Mouse (Mus musculus) CH12.LX (cell line): ENCODE data around the gene Ttll10. TPM values are rescaled to one million over a fixed set of nuclear protein-coding genes. Genes with fewer than 3 reads are reported as not detected.

ENCODE experiments used
- DNase-seq: peaks from one replicate; pipeline ENCODE4 v3.0.0-alpha.2; 2013; ENCODE audit errors: extremely low read depth
- H3K27ac ChIP-seq: 2 replicates; pipeline ENCODE4 v1.5.1; 2012; ENCODE audit warnings: low read depth, mild to moderate bottlenecking, control low read depth, moderate library complexity; ENCODE audit not compliant: insufficient read depth
- H3K27me3 ChIP-seq: replicated peaks from 2 replicates; pipeline ENCODE3; 2012; ENCODE audit warnings: inconsistent platforms
- H3K36me3 ChIP-seq, 2 experiments: replicated peaks in 1 of 2; 2 replicates each; pipeline versions ENCODE3 to v1.6.1; 2012; ENCODE audit warnings: inconsistent platforms in 1 of 2, low read length in 1 of 2, mild to moderate bottlenecking in 1 of 2, mixed read lengths in 1 of 2, moderate library complexity in 1 of 2; ENCODE audit not compliant: control insufficient read depth in 1 of 2, insufficient read depth in 1 of 2
- H3K4me1 ChIP-seq, 2 experiments: 2 replicates each; pipeline ENCODE4 v1.6.1; 2012; ENCODE audit warnings: inconsistent platforms in 1 of 2, moderate library complexity in 1 of 2; ENCODE audit not compliant: insufficient read depth in 2 of 2, control insufficient read depth in 1 of 2
- H3K4me2 ChIP-seq: 2 replicates; pipeline ENCODE4 v1.6.1; 2012; ENCODE audit warnings: low read depth, mild to moderate bottlenecking, control low read depth; ENCODE audit not compliant: poor library complexity, insufficient read depth, severe bottlenecking
- H3K4me3 ChIP-seq, 3 experiments: fragments of 150-350 bp in 1 of 3; sonication (generic) in 1 of 3; replicated peaks in 1 of 3; 2 replicates each; pipeline versions ENCODE3 to v1.5.1; 2011 to 2012; ENCODE audit warnings: low read depth in 2 of 3, low read length in 2 of 3, mild to moderate bottlenecking in 2 of 3, moderate library complexity in 2 of 3, control low read depth in 1 of 3, improper control_type of control experiment in 1 of 3, inconsistent platforms in 1 of 3, mixed read lengths in 1 of 3; ENCODE audit not compliant: poor library complexity in 1 of 3
- H3K79me2 ChIP-seq: replicated peaks from 2 replicates; pipeline ENCODE4 v1.6.1; 2012; ENCODE audit warnings: mild to moderate bottlenecking, moderate library complexity; ENCODE audit not compliant: control insufficient read depth, poor library complexity, insufficient read depth, severe bottlenecking; ENCODE audit errors: extremely low read depth
- H3K9ac ChIP-seq: 2 replicates; pipeline ENCODE4 v1.6.1; 2012; ENCODE audit warnings: low read depth, mild to moderate bottlenecking, control low read depth, moderate library complexity; ENCODE audit not compliant: insufficient read depth
- H3K9me3 ChIP-seq: replicated peaks from 2 replicates; pipeline ENCODE3; 2012; ENCODE audit warnings: low read length, inconsistent platforms, mixed read lengths
- BHLHE40 ChIP-seq: IDR thresholded peaks from 2 replicates; pipeline ENCODE4 v1.6.1; 2011; ENCODE audit warnings: mild to moderate bottlenecking, low read depth, low read length, improper control_type of control experiment
- CHD1 ChIP-seq: IDR thresholded peaks from 2 replicates; pipeline ENCODE4 v1.6.1; 2012; ENCODE audit warnings: low read depth, low read length, improper control_type of control experiment, inconsistent platforms
- CHD2 ChIP-seq: IDR thresholded peaks from 2 replicates; pipeline ENCODE4 v1.6.1; 2011; ENCODE audit warnings: low read length, improper control_type of control experiment
- CTCF ChIP-seq, 2 experiments: IDR thresholded peaks in 1 of 2; conservative IDR thresholded peaks in 1 of 2; 2 replicates each; pipeline ENCODE4 v1.5.1; 2011 to 2012; ENCODE audit warnings: low read depth in 2 of 2, low read length in 2 of 2, improper control_type of control experiment in 1 of 2, inconsistent platforms in 1 of 2, mild to moderate bottlenecking in 1 of 2, moderate library complexity in 1 of 2
- E2F4 ChIP-seq: IDR thresholded peaks from 2 replicates; pipeline ENCODE4 v1.6.1; 2011; ENCODE audit warnings: low read depth, low read length, improper control_type of control experiment; ENCODE audit not compliant: insufficient replicate concordance
- ELF1 ChIP-seq: IDR thresholded peaks from 2 replicates; pipeline ENCODE4 v1.6.1; 2014; ENCODE audit warnings: low read depth, mild to moderate bottlenecking, inconsistent platforms, low read length, improper control_type of control experiment
- EP300 ChIP-seq: IDR thresholded peaks from 2 replicates; pipeline ENCODE4 v1.6.1; 2011; ENCODE audit warnings: low read length, improper control_type of control experiment
- ETS1 ChIP-seq: conservative IDR thresholded peaks from 2 replicates; pipeline ENCODE4 v1.6.1; 2012; ENCODE audit warnings: low read depth, mild to moderate bottlenecking, inconsistent platforms, low read length, improper control_type of control experiment, moderate library complexity
- GABPA ChIP-seq: IDR thresholded peaks from 2 replicates; pipeline ENCODE4 v1.6.1; 2012; ENCODE audit warnings: low read depth, low read length, improper control_type of control experiment, inconsistent platforms; ENCODE audit not compliant: insufficient replicate concordance
- HCFC1 ChIP-seq: IDR thresholded peaks from 2 replicates; pipeline ENCODE4 v1.6.1; 2012; ENCODE audit warnings: low read depth, mild to moderate bottlenecking, inconsistent platforms, low read length, improper control_type of control experiment
- IRF4 ChIP-seq: IDR thresholded peaks from 2 replicates; pipeline ENCODE4 v1.6.1; 2014; ENCODE audit warnings: low read depth, mild to moderate bottlenecking, inconsistent platforms, low read length, improper control_type of control experiment
- JUN ChIP-seq: IDR thresholded peaks from 2 replicates; pipeline ENCODE4 v1.6.1; 2011; ENCODE audit warnings: low read depth, mild to moderate bottlenecking, low read length, improper control_type of control experiment, moderate library complexity; ENCODE audit not compliant: insufficient read depth
- JUND ChIP-seq: conservative IDR thresholded peaks from 2 replicates; pipeline ENCODE4 v1.6.1; 2011; ENCODE audit warnings: low read depth, low read length, improper control_type of control experiment
- KAT2A ChIP-seq: IDR thresholded peaks from 2 replicates; pipeline ENCODE4 v1.6.1; 2012; ENCODE audit warnings: low read length, improper control_type of control experiment, inconsistent platforms; ENCODE audit not compliant: insufficient replicate concordance
- MAFK ChIP-seq: IDR thresholded peaks from 2 replicates; pipeline ENCODE4 v1.6.1; 2011; ENCODE audit warnings: low read length, improper control_type of control experiment; ENCODE audit not compliant: insufficient replicate concordance
- MAX ChIP-seq: IDR thresholded peaks from 2 replicates; pipeline ENCODE4 v1.6.1; 2011; ENCODE audit warnings: low read length, improper control_type of control experiment
- MAZ ChIP-seq: IDR thresholded peaks from 2 replicates; pipeline ENCODE4 v1.6.1; 2012; ENCODE audit warnings: low read depth, mild to moderate bottlenecking, inconsistent platforms, low read length, improper control_type of control experiment, moderate library complexity
- MEF2A ChIP-seq: IDR thresholded peaks from 2 replicates; pipeline ENCODE4 v1.6.1; 2014; ENCODE audit warnings: low read depth, mild to moderate bottlenecking, inconsistent platforms, low read length, improper control_type of control experiment, borderline replicate concordance
- MXI1 ChIP-seq: IDR thresholded peaks from 2 replicates; pipeline ENCODE4 v1.6.1; 2011; ENCODE audit warnings: mild to moderate bottlenecking, low read depth, low read length, improper control_type of control experiment
- MYC ChIP-seq: IDR thresholded peaks from 2 replicates; pipeline ENCODE4 v1.6.1; 2011; ENCODE audit warnings: low read depth, mild to moderate bottlenecking, improper control_type of control experiment, low read length
- NELFE ChIP-seq: IDR thresholded peaks from 2 replicates; pipeline ENCODE4 v1.6.1; 2011; ENCODE audit warnings: low read depth, low read length, improper control_type of control experiment
- NRF1 ChIP-seq: IDR thresholded peaks from 2 replicates; pipeline ENCODE4 v1.6.1; 2014; ENCODE audit warnings: low read depth, mild to moderate bottlenecking, inconsistent platforms, low read length, improper control_type of control experiment, moderate library complexity
- PAX5 ChIP-seq: IDR thresholded peaks from 2 replicates; pipeline ENCODE4 v1.6.1; 2012; ENCODE audit warnings: low read length, inconsistent platforms, mixed read lengths
- POLR2A ChIP-seq: IDR thresholded peaks from 2 replicates; pipeline ENCODE4 v1.6.1; 2011; ENCODE audit warnings: low read depth, mild to moderate bottlenecking, improper control_type of control experiment, low read length
- POLR2AphosphoS2 ChIP-seq: IDR thresholded peaks from 2 replicates; pipeline ENCODE4 v1.6.1; 2011; ENCODE audit warnings: low read depth, low read length, improper control_type of control experiment
- RAD21 ChIP-seq: IDR thresholded peaks from 2 replicates; pipeline ENCODE4 v1.6.1; 2011; ENCODE audit warnings: low read depth, mild to moderate bottlenecking, low read length, improper control_type of control experiment, moderate library complexity
- RCOR1 ChIP-seq: conservative IDR thresholded peaks from 2 replicates; pipeline ENCODE4 v1.6.1; 2012; ENCODE audit warnings: low read depth, mild to moderate bottlenecking, inconsistent platforms, low read length, improper control_type of control experiment
- SIN3A ChIP-seq: IDR thresholded peaks from 2 replicates; pipeline ENCODE4 v1.6.1; 2012; ENCODE audit warnings: low read length, improper control_type of control experiment, inconsistent platforms
- SMC3 ChIP-seq: IDR thresholded peaks from 2 replicates; pipeline ENCODE4 v1.6.1; 2011; ENCODE audit warnings: low read depth, low read length, improper control_type of control experiment
- TBP ChIP-seq: conservative IDR thresholded peaks from 2 replicates; pipeline ENCODE4 v1.6.1; 2011; ENCODE audit warnings: low read depth, low read length, improper control_type of control experiment
- TCF12 ChIP-seq: IDR thresholded peaks from 2 replicates; pipeline ENCODE4 v1.6.1; 2014; ENCODE audit warnings: low read depth, mild to moderate bottlenecking, inconsistent platforms, low read length, improper control_type of control experiment
- UBTF ChIP-seq: IDR thresholded peaks from 2 replicates; pipeline ENCODE4 v1.6.1; 2012; ENCODE audit warnings: low read depth, mild to moderate bottlenecking, inconsistent platforms, low read length, improper control_type of control experiment, moderate library complexity
- USF1 ChIP-seq: IDR thresholded peaks from 2 replicates; pipeline ENCODE4 v1.6.1; 2014; ENCODE audit warnings: low read depth, mild to moderate bottlenecking, inconsistent platforms, low read length, improper control_type of control experiment
- USF2 ChIP-seq: conservative IDR thresholded peaks from 2 replicates; pipeline ENCODE4 v1.6.1; 2011; ENCODE audit warnings: low read depth, low read length, improper control_type of control experiment
- ZC3H11A ChIP-seq: IDR thresholded peaks from 2 replicates; pipeline ENCODE4 v1.6.1; 2012; ENCODE audit warnings: low read depth, mild to moderate bottlenecking, inconsistent platforms, low read length, improper control_type of control experiment
- ZKSCAN1 ChIP-seq: IDR thresholded peaks from 2 replicates; pipeline ENCODE4 v1.6.1; 2012; ENCODE audit warnings: low read depth, inconsistent platforms, low read length, improper control_type of control experiment, borderline replicate concordance
- ZMIZ1 ChIP-seq: IDR thresholded peaks from 2 replicates; pipeline ENCODE4 v1.6.1; 2012; ENCODE audit warnings: low read depth, mild to moderate bottlenecking, inconsistent platforms, low read length, improper control_type of control experiment
- ZNF384 ChIP-seq: IDR thresholded peaks from 2 replicates; pipeline ENCODE4 v1.6.1; 2012; ENCODE audit warnings: low read depth, low read length, improper control_type of control experiment, inconsistent platforms
- dilution Hi-C: fragments of 300-500 bp; cut with MboI; formaldehyde crosslinking; loops from 2 replicates; pipeline ENCODE4 v1.14.3; 2020; ENCODE audit warnings: low sequenced_read_pairs; ENCODE audit not compliant: extremely low pct_unique_long_range_greater_than_20kb, extremely low pct_ligation_motif_present
- in situ Hi-C: fragments of 300-500 bp; cut with MboI; formaldehyde crosslinking; loops from 3 replicates; pipeline ENCODE4 v1.14.3; 2019; ENCODE audit warnings: low sequenced_read_pairs, low pct_ligation_motif_present, low pct_unique_long_range_greater_than_20kb, mixed read lengths
- polyA plus RNA-seq: library from polyadenylated mRNA; unstranded; fragments of >175 nt; gene quantifications from 2 replicates; pipeline ENCODE4 v1.2.1, GENCODE M21; 2012; ENCODE audit warnings: low read depth; ENCODE audit not compliant: insufficient read length
- total RNA-seq, 2 experiments: library from RNA; depleted of rRNA; stranded (reverse); fragments of 300-350 nt in 1 of 2; fragments of >200 nt in 1 of 2; gene quantifications; 2 replicates each; pipeline ENCODE4 v1.2.3; 2012 to 2014

Gene Ttll10
- total and polyA plus RNA-seq, 3 experiments: 0.04 TPM; not detected in 2

DNA sequence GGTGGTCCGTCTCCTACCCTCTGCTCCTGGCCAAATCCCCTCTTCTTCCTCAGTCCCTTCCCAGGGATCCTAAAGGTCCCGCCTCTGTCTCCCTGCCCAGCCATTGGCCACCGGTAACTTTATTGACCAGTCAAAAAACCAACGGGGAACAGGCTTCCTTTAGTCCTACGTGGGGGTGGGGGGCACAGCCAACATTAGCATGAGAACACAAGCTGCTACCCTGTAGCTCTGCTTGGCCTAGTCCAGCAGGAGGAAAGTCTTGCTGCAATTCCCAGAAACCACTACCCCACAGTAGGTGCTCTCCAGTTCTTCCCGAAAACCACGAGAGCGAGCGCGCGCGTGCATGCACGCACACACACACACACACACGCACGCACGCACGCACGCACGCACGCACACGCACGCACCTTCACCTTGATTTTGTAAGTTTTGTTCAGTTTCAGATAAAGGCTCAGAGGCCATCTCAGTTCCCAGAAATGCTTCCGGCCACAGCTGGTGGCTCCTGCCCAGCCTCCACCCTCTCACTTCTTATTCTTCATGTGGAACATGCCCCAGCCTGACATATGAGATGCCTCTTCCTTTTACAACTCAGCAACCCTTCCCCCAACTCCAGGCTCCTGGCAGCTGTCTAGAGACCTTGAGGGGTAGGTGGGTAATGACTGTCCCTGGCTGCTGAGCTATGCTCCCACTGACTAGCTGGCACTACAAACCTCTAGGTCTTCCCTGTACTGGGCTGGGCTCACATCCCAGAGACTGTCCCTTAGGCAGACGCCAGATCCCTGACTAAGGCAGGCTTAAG, 27.4 kb downstream of the Ttll10 start:
- DNase-seq: peak; percentile 97
- peak overlapping the region; percentile 99 for H3K27ac ChIP-seq
- dilution Hi-C loops: no loop called here

DNA sequence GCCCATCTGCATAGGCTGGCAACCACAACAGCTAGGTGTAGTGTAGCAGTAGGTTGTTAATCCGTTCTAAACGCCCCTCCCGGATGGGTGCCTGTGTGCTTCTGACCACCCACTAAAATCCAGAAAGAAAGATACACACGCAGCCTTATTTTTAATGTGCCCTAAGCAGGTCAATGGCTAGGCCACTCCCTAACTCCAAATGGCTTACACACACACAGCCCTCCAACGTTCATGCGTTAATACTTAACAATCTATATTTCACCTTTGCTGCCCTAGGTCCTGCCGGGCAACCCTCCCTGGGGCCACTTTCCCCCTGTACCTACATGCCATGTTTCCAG, 28.0 kb downstream of the Ttll10 start:
- Histone ChIP-seq H3K27ac (peak overlapping the region; percentile 99), H3K9me3 (no peaks in the 10 kb centered on the region), H3K36me3 (peaks cover 16 to 34% of the 10 kb centered on the region in 2 experiments), H3K4me3 (peak overlapping the region; percentile 44 to 59 (median 55)), H3K9ac (peak overlapping the region; percentile 65), H3K4me2 (peak overlapping the region; percentile 73), H3K27me3 (no peaks in the 10 kb centered on the region), H3K79me2 (no peaks in the 10 kb centered on the region), H3K4me1 (peaks cover 30 to 60% of the 10 kb centered on the region in 2 experiments)
- DNase-seq: no peak
- dilution Hi-C loops (no loop called here), in situ Hi-C loops (loop anchor here (5.0 kb wide), 2 partner anchors 49 to 61 kb away; no protein-coding TSS in a partner anchor)
- TF ChIP-seq POLR2A (no peak), TBP (peak; percentile 5; the same call in 1 of the 2 replicates)

More for the DNA sequence above, 27.4 kb downstream of the Ttll10 start:
- Histone ChIP-seq H3K27me3 (no peaks in the 10 kb centered on the region), H3K9ac (peak overlapping the region; percentile 65), H3K4me1 (peaks cover 30 to 54% of the 10 kb centered on the region in 2 experiments), H3K9me3 (no peaks in the 10 kb centered on the region), H3K36me3 (peaks cover 16 to 34% of the 10 kb centered on the region in 2 experiments), H3K4me2 (peak overlapping the region; percentile 73), H3K79me2 (no peaks in the 10 kb centered on the region), H3K4me3 (peak overlapping the region; percentile 44 to 59 (median 55))
- TF ChIP-seq SMC3 (peak; percentile 23), TCF12 (peak; percentile 95), RCOR1 (peak; percentile 73; the same call in 1 of the 2 replicates), ETS1 (peak; percentile 95), CHD1 (peak; percentile 94; the same call in 1 of the 2 replicates), GABPA (no peak), ZKSCAN1 (no peak), BHLHE40 (peak; percentile 93), MXI1 (peak; percentile 80), USF2 (no peak), EP300 (peak; percentile 93), NRF1 (peak; percentile 69), IRF4 (peak; percentile 95), MYC (peak; percentile 81), MAZ (0 out of 2 replicates have a peak, but pooled peaks have one; percentile 30), PAX5 (no peak), KAT2A (0 out of 2 replicates have a peak, but pooled peaks have one; percentile 56), JUND (peak; percentile 39; the same call in 1 of the 2 replicates), ZNF384 (no peak), TBP (peak; percentile 29; the same call in 1 of the 2 replicates), SIN3A (peak; percentile 85), ZC3H11A (no peak), RAD21 (no peak; the same call in 1 of the 2 replicates), NELFE (peak; percentile 3; the same call in 1 of the 2 replicates), UBTF (no peak), CTCF (conservative IDR thresholded peaks at IDR 0.05 in 1 of 2, IDR thresholded peaks at IDR 0.05 in 1 of 2; ENCODE audit: low read depth in 2 of 2, low read length in 2 of 2) (no peak), E2F4 (no peak), HCFC1 (peak; percentile 60), ELF1 (peak; percentile 82), JUN (no peak; the same call in 1 of the 2 replicates), POLR2A (peak; percentile 56), CHD2 (peak; percentile 95), USF1 (no peak), MEF2A (peak; percentile 88), MAFK (peak; percentile 52; the same call in 1 of the 2 replicates), MAX (peak; percentile 73), ZMIZ1 (peak; percentile 75), POLR2AphosphoS2 (no peak; the same call in 1 of the 2 replicates)
- in situ Hi-C loops: loop anchor here (5.0 kb wide), 2 partner anchors 49 to 61 kb away; no protein-coding TSS in a partner anchor
